Mouse (Mus musculus): ENCODE results near the gene Rbms3.

- TF ChIP-seq CTCF (IDR thresholded peaks at IDR 0.05; ENCODE audit: low read depth, low read length) (no peak), POLR2A (IDR thresholded peaks at IDR 0.05; ENCODE audit: extremely low read depth, insufficient read depth, low read length) (no peak)
Observed at GRCm38 (mm10) chr9:117380076-117380475, 249.6 kb downstream of the Rbms3 start.

All from liver, adult 2 months (tissue).